Mouse (Mus musculus) neural tube, embryonic 11.5 days (tissue): ENCODE results near the gene Sidt1. TPM values are rescaled to one million over a fixed set of nuclear protein-coding genes. Genes with fewer than 3 reads are reported as not detected.

Experiments used
- polyA plus RNA-seq: library from polyadenylated mRNA; unstranded; fragments of >200 nt; fragmentation: Nextera tagmentation; extraction: Ambion mirVana; gene quantifications from 2 replicates; pipeline ENCODE4 v1.2.1, GENCODE M21; 2014

Gene Sidt1
- polyA plus RNA-seq, 1 experiment from 2014 or later = 0.32 TPM

Other genes starting within 250 kb of the Sidt1 start
- 77.4 and 80.8 TPM in 2 replicates for gene Atp6v1a, start 193.5 kb downstream of the Sidt1 start, polyA plus RNA-seq
- gene Naa50, start 193.4 kb downstream of the Sidt1 start, polyA plus RNA-seq = 84.2 and 87.2 TPM in 2 replicates
- 4.7 and 5.4 TPM in 2 replicates for gene Usf3, start 159.9 kb downstream of the Sidt1 start, polyA plus RNA-seq
- 29.9 and 33.0 TPM in 2 replicates for gene Spice1, start 13.9 kb upstream of the Sidt1 start, polyA plus RNA-seq
- gene Cfap44, start 61.6 kb upstream of the Sidt1 start, polyA plus RNA-seq = 0.44 and 0.95 TPM in 2 replicates
- 43.8 and 48.2 TPM in 2 replicates for gene Boc, start 225.7 kb upstream of the Sidt1 start, polyA plus RNA-seq